Mouse (Mus musculus) CH12.LX (cell line): ENCODE measurements around the gene Zfp423. TPM values are rescaled to one million over a fixed set of nuclear protein-coding genes. Genes with fewer than 3 reads are reported as not detected.

Experiments
- DNase-seq: peaks from one replicate; pipeline ENCODE4 v3.0.0-alpha.2; 2013; ENCODE audit errors: extremely low read depth
- H3K27ac ChIP-seq: 2 replicates; pipeline ENCODE4 v1.5.1; 2012; ENCODE audit warnings: low read depth, mild to moderate bottlenecking, control low read depth, moderate library complexity; ENCODE audit not compliant: insufficient read depth
- H3K27me3 ChIP-seq: replicated peaks from 2 replicates; pipeline ENCODE3; 2012; ENCODE audit warnings: inconsistent platforms
- H3K36me3 ChIP-seq, 2 experiments: replicated peaks in 1 of 2; 2 replicates each; pipeline versions ENCODE3 to v1.6.1; 2012; ENCODE audit warnings: inconsistent platforms in 1 of 2, low read length in 1 of 2, mild to moderate bottlenecking in 1 of 2, mixed read lengths in 1 of 2, moderate library complexity in 1 of 2; ENCODE audit not compliant: control insufficient read depth in 1 of 2, insufficient read depth in 1 of 2
- H3K4me1 ChIP-seq, 2 experiments: 2 replicates each; pipeline ENCODE4 v1.6.1; 2012; ENCODE audit warnings: inconsistent platforms in 1 of 2, moderate library complexity in 1 of 2; ENCODE audit not compliant: insufficient read depth in 2 of 2, control insufficient read depth in 1 of 2
- H3K4me2 ChIP-seq: 2 replicates; pipeline ENCODE4 v1.6.1; 2012; ENCODE audit warnings: low read depth, mild to moderate bottlenecking, control low read depth; ENCODE audit not compliant: poor library complexity, insufficient read depth, severe bottlenecking
- H3K4me3 ChIP-seq, 3 experiments: fragments of 150-350 bp in 1 of 3; sonication (generic) in 1 of 3; replicated peaks in 1 of 3; 2 replicates each; pipeline versions ENCODE3 to v1.5.1; 2011 to 2012; ENCODE audit warnings: low read depth in 2 of 3, low read length in 2 of 3, mild to moderate bottlenecking in 2 of 3, moderate library complexity in 2 of 3, control low read depth in 1 of 3, improper control_type of control experiment in 1 of 3, inconsistent platforms in 1 of 3, mixed read lengths in 1 of 3; ENCODE audit not compliant: poor library complexity in 1 of 3
- H3K79me2 ChIP-seq: replicated peaks from 2 replicates; pipeline ENCODE4 v1.6.1; 2012; ENCODE audit warnings: mild to moderate bottlenecking, moderate library complexity; ENCODE audit not compliant: control insufficient read depth, poor library complexity, insufficient read depth, severe bottlenecking; ENCODE audit errors: extremely low read depth
- H3K9ac ChIP-seq: 2 replicates; pipeline ENCODE4 v1.6.1; 2012; ENCODE audit warnings: low read depth, mild to moderate bottlenecking, control low read depth, moderate library complexity; ENCODE audit not compliant: insufficient read depth
- H3K9me3 ChIP-seq: replicated peaks from 2 replicates; pipeline ENCODE3; 2012; ENCODE audit warnings: low read length, inconsistent platforms, mixed read lengths
- CHD2 ChIP-seq: IDR thresholded peaks from 2 replicates; pipeline ENCODE4 v1.6.1; 2011; ENCODE audit warnings: low read length, improper control_type of control experiment
- CTCF ChIP-seq, 2 experiments: IDR thresholded peaks in 1 of 2; conservative IDR thresholded peaks in 1 of 2; 2 replicates each; pipeline ENCODE4 v1.5.1; 2011 to 2012; ENCODE audit warnings: low read depth in 2 of 2, low read length in 2 of 2, improper control_type of control experiment in 1 of 2, inconsistent platforms in 1 of 2, mild to moderate bottlenecking in 1 of 2, moderate library complexity in 1 of 2
- E2F4 ChIP-seq: IDR thresholded peaks from 2 replicates; pipeline ENCODE4 v1.6.1; 2011; ENCODE audit warnings: low read depth, low read length, improper control_type of control experiment; ENCODE audit not compliant: insufficient replicate concordance
- ELF1 ChIP-seq: IDR thresholded peaks from 2 replicates; pipeline ENCODE4 v1.6.1; 2014; ENCODE audit warnings: low read depth, mild to moderate bottlenecking, inconsistent platforms, low read length, improper control_type of control experiment
- EP300 ChIP-seq: IDR thresholded peaks from 2 replicates; pipeline ENCODE4 v1.6.1; 2011; ENCODE audit warnings: low read length, improper control_type of control experiment
- ETS1 ChIP-seq: conservative IDR thresholded peaks from 2 replicates; pipeline ENCODE4 v1.6.1; 2012; ENCODE audit warnings: low read depth, mild to moderate bottlenecking, inconsistent platforms, low read length, improper control_type of control experiment, moderate library complexity
- GABPA ChIP-seq: IDR thresholded peaks from 2 replicates; pipeline ENCODE4 v1.6.1; 2012; ENCODE audit warnings: low read depth, low read length, improper control_type of control experiment, inconsistent platforms; ENCODE audit not compliant: insufficient replicate concordance
- IRF4 ChIP-seq: IDR thresholded peaks from 2 replicates; pipeline ENCODE4 v1.6.1; 2014; ENCODE audit warnings: low read depth, mild to moderate bottlenecking, inconsistent platforms, low read length, improper control_type of control experiment
- KAT2A ChIP-seq: IDR thresholded peaks from 2 replicates; pipeline ENCODE4 v1.6.1; 2012; ENCODE audit warnings: low read length, improper control_type of control experiment, inconsistent platforms; ENCODE audit not compliant: insufficient replicate concordance
- MAFK ChIP-seq: IDR thresholded peaks from 2 replicates; pipeline ENCODE4 v1.6.1; 2011; ENCODE audit warnings: low read length, improper control_type of control experiment; ENCODE audit not compliant: insufficient replicate concordance
- MAX ChIP-seq: IDR thresholded peaks from 2 replicates; pipeline ENCODE4 v1.6.1; 2011; ENCODE audit warnings: low read length, improper control_type of control experiment
- MEF2A ChIP-seq: IDR thresholded peaks from 2 replicates; pipeline ENCODE4 v1.6.1; 2014; ENCODE audit warnings: low read depth, mild to moderate bottlenecking, inconsistent platforms, low read length, improper control_type of control experiment, borderline replicate concordance
- NELFE ChIP-seq: IDR thresholded peaks from 2 replicates; pipeline ENCODE4 v1.6.1; 2011; ENCODE audit warnings: low read depth, low read length, improper control_type of control experiment
- PAX5 ChIP-seq: IDR thresholded peaks from 2 replicates; pipeline ENCODE4 v1.6.1; 2012; ENCODE audit warnings: low read length, inconsistent platforms, mixed read lengths
- POLR2A ChIP-seq: IDR thresholded peaks from 2 replicates; pipeline ENCODE4 v1.6.1; 2011; ENCODE audit warnings: low read depth, mild to moderate bottlenecking, improper control_type of control experiment, low read length
- POLR2AphosphoS2 ChIP-seq: IDR thresholded peaks from 2 replicates; pipeline ENCODE4 v1.6.1; 2011; ENCODE audit warnings: low read depth, low read length, improper control_type of control experiment
- RAD21 ChIP-seq: IDR thresholded peaks from 2 replicates; pipeline ENCODE4 v1.6.1; 2011; ENCODE audit warnings: low read depth, mild to moderate bottlenecking, low read length, improper control_type of control experiment, moderate library complexity
- RCOR1 ChIP-seq: conservative IDR thresholded peaks from 2 replicates; pipeline ENCODE4 v1.6.1; 2012; ENCODE audit warnings: low read depth, mild to moderate bottlenecking, inconsistent platforms, low read length, improper control_type of control experiment
- SIN3A ChIP-seq: IDR thresholded peaks from 2 replicates; pipeline ENCODE4 v1.6.1; 2012; ENCODE audit warnings: low read length, improper control_type of control experiment, inconsistent platforms
- SMC3 ChIP-seq: IDR thresholded peaks from 2 replicates; pipeline ENCODE4 v1.6.1; 2011; ENCODE audit warnings: low read depth, low read length, improper control_type of control experiment
- TBP ChIP-seq: conservative IDR thresholded peaks from 2 replicates; pipeline ENCODE4 v1.6.1; 2011; ENCODE audit warnings: low read depth, low read length, improper control_type of control experiment
- TCF12 ChIP-seq: IDR thresholded peaks from 2 replicates; pipeline ENCODE4 v1.6.1; 2014; ENCODE audit warnings: low read depth, mild to moderate bottlenecking, inconsistent platforms, low read length, improper control_type of control experiment
- UBTF ChIP-seq: IDR thresholded peaks from 2 replicates; pipeline ENCODE4 v1.6.1; 2012; ENCODE audit warnings: low read depth, mild to moderate bottlenecking, inconsistent platforms, low read length, improper control_type of control experiment, moderate library complexity
- USF1 ChIP-seq: IDR thresholded peaks from 2 replicates; pipeline ENCODE4 v1.6.1; 2014; ENCODE audit warnings: low read depth, mild to moderate bottlenecking, inconsistent platforms, low read length, improper control_type of control experiment
- ZKSCAN1 ChIP-seq: IDR thresholded peaks from 2 replicates; pipeline ENCODE4 v1.6.1; 2012; ENCODE audit warnings: low read depth, inconsistent platforms, low read length, improper control_type of control experiment, borderline replicate concordance
- ZMIZ1 ChIP-seq: IDR thresholded peaks from 2 replicates; pipeline ENCODE4 v1.6.1; 2012; ENCODE audit warnings: low read depth, mild to moderate bottlenecking, inconsistent platforms, low read length, improper control_type of control experiment
- dilution Hi-C: fragments of 300-500 bp; cut with MboI; formaldehyde crosslinking; loops from 2 replicates; pipeline ENCODE4 v1.14.3; 2020; ENCODE audit warnings: low sequenced_read_pairs; ENCODE audit not compliant: extremely low pct_unique_long_range_greater_than_20kb, extremely low pct_ligation_motif_present
- in situ Hi-C: fragments of 300-500 bp; cut with MboI; formaldehyde crosslinking; loops from 3 replicates; pipeline ENCODE4 v1.14.3; 2019; ENCODE audit warnings: low sequenced_read_pairs, low pct_ligation_motif_present, low pct_unique_long_range_greater_than_20kb, mixed read lengths
- polyA plus RNA-seq: library from polyadenylated mRNA; unstranded; fragments of >175 nt; gene quantifications from 2 replicates; pipeline ENCODE4 v1.2.1, GENCODE M21; 2012; ENCODE audit warnings: low read depth; ENCODE audit not compliant: insufficient read length
- total RNA-seq, 2 experiments: library from RNA; depleted of rRNA; stranded (reverse); fragments of 300-350 nt in 1 of 2; fragments of >200 nt in 1 of 2; gene quantifications; 2 replicates each; pipeline ENCODE4 v1.2.3; 2012 to 2014

Gene Zfp423
- total and polyA plus RNA-seq, 3 experiments = 0.25 to 2.7 (median 0.32) TPM

GRCm38 (mm10) chr8:87803437-87803836, 156.0 kb downstream of the Zfp423 start:
- no peak overlapping the region for H3K27ac ChIP-seq
- H3K4me1 ChIP-seq = no peaks in the 10 kb centered on the region
- no peak for TF ChIP-seq USF1
- no peak for TF ChIP-seq CHD2
- TF ChIP-seq TCF12 = no peak
- TF ChIP-seq CTCF (conservative IDR thresholded peaks at IDR 0.05 in 1 of 2, IDR thresholded peaks at IDR 0.05 in 1 of 2; ENCODE audit: low read depth in 2 of 2, low read length in 2 of 2) = no peak
- TF ChIP-seq MAX = no peak
- TF ChIP-seq EP300 = no peak
- TF ChIP-seq E2F4 = no peak
- no peak for TF ChIP-seq TBP
- no peak for TF ChIP-seq POLR2A
- TF ChIP-seq SMC3 = no peak
- TF ChIP-seq IRF4 = no peak
- no peak for TF ChIP-seq ETS1
- TF ChIP-seq MEF2A = no peak
- no peak overlapping the region for H3K4me3 ChIP-seq
- no peak for DNase-seq
- no peaks in the 10 kb centered on the region for H3K79me2 ChIP-seq
- no peaks in the 10 kb centered on the region for H3K27me3 ChIP-seq
- H3K9ac ChIP-seq = no peak overlapping the region
- no peak overlapping the region for H3K4me2 ChIP-seq
- H3K36me3 ChIP-seq = no peaks in the 10 kb centered on the region
- no peaks in the 10 kb centered on the region for H3K9me3 ChIP-seq
- in situ Hi-C loops (no loop called here), dilution Hi-C loops (no loop called here)

GRCm38 (mm10) chr8:87802571-87802970, 156.8 kb downstream of the Zfp423 start:
- no peak overlapping the region for H3K4me2 ChIP-seq
- dilution Hi-C loops = no loop called here
- no peak for DNase-seq

More at GRCm38 (mm10) chr8:87802571-87802970, 156.8 kb downstream of the Zfp423 start:
- Histone ChIP-seq H3K9me3 (no peaks in the 10 kb centered on the region), H3K36me3 (no peaks in the 10 kb centered on the region), H3K79me2 (no peaks in the 10 kb centered on the region), H3K4me1 (no peaks in the 10 kb centered on the region), H3K27ac (no peak overlapping the region), H3K9ac (no peak overlapping the region), H3K27me3 (no peaks in the 10 kb centered on the region), H3K4me3 (no peak overlapping the region)
- in situ Hi-C loops = no loop called here
- TF ChIP-seq EP300 (no peak), SIN3A (no peak), MAX (no peak), PAX5 (no peak), ETS1 (no peak), RAD21 (no peak), IRF4 (no peak), ZKSCAN1 (no peak), CHD2 (no peak), KAT2A (no peak), TBP (no peak), NELFE (no peak), MAFK (no peak), UBTF (no peak), POLR2AphosphoS2 (no peak), ZMIZ1 (no peak), ELF1 (no peak), GABPA (no peak), RCOR1 (no peak)
